Mouse (Mus musculus) heart, adult 2 months (tissue): ENCODE results near the gene Atxn7l1. TPM values are rescaled to one million over a fixed set of nuclear protein-coding genes. Genes with fewer than 3 reads are reported as not detected.

Experiments used
- DNase-seq, 2 experiments: peaks; one replicate each; pipeline ENCODE4 v3.0.0; 2021
- H3K27ac ChIP-seq: fragments of 200-600 bp; 2 replicates; pipeline ENCODE4 v1.8.1; 2022
- H3K27me3 ChIP-seq: fragments of 200-500 bp; 2 replicates; pipeline ENCODE4 v1.6.1; 2012; ENCODE audit warnings: mild to moderate bottlenecking, low read length, inconsistent platforms, mixed read lengths; ENCODE audit not compliant: control insufficient read depth, insufficient read depth
- H3K36me3 ChIP-seq: fragments of 200-500 bp; 2 replicates; pipeline ENCODE4 v1.6.1; 2012; ENCODE audit warnings: low read length, inconsistent platforms; ENCODE audit not compliant: control insufficient read depth, insufficient read depth
- H3K4me1 ChIP-seq: fragments of 200-500 bp; 2 replicates; pipeline ENCODE4 v1.6.1; 2011; ENCODE audit warnings: low read length; ENCODE audit not compliant: control insufficient read depth, insufficient read depth
- H3K4me3 ChIP-seq: fragments of 200-600 bp; 2 replicates; pipeline ENCODE4 v1.8.1; 2022
- H3K79me2 ChIP-seq: fragments of 200-500 bp; replicated peaks from 2 replicates; pipeline ENCODE4 v1.6.1; 2012; ENCODE audit warnings: mild to moderate bottlenecking, inconsistent platforms, low read length, moderate library complexity, mixed read lengths; ENCODE audit not compliant: control insufficient read depth, insufficient read depth
- H3K9ac ChIP-seq: fragments of 200-500 bp; 2 replicates; pipeline ENCODE4 v1.6.1; 2012; ENCODE audit warnings: low read depth, mild to moderate bottlenecking, control low read depth, inconsistent platforms, low read length, mixed read lengths
- CTCF ChIP-seq: fragments of 200-600 bp; IDR thresholded peaks from 2 replicates; pipeline ENCODE4 v1.8.1; 2022; ENCODE audit warnings: antibody characterized with exemption, mild to moderate bottlenecking, moderate library complexity
- EP300 ChIP-seq: fragments of 200-500 bp; IDR thresholded peaks from 2 replicates; pipeline ENCODE4 v1.6.1; 2011; ENCODE audit warnings: low read depth, low read length, control low read depth; ENCODE audit not compliant: insufficient read depth
- POLR2A ChIP-seq: fragments of 200-500 bp; IDR thresholded peaks from 2 replicates; pipeline ENCODE4 v1.6.1; 2011; ENCODE audit warnings: mild to moderate bottlenecking, low read depth, low read length, control low read depth; ENCODE audit not compliant: insufficient read depth
- WGBS: fragments of 180-500 bp; shearing (Covaris S2); methylation state at CpG from one replicate; pipeline ENCODE4 v1.1.7; 2018; 5-methylcytosine and 5-hydroxymethylcytosine counted together
- intact Hi-C: fragments of 180-260 bp; cut with DNase I; formaldehyde crosslinking; loops from one replicate; pipeline ENCODE4 v1.15.1; 2025
- polyA plus RNA-seq: library from polyadenylated mRNA; depleted of rRNA; stranded (reverse); fragments of >200 nt; gene quantifications from 2 replicates; pipeline ENCODE4 v1.2.3, GENCODE M21; 2012
- total RNA-seq, 2 experiments: library from RNA; stranded (reverse); gene quantifications; 2 replicates each; pipeline ENCODE4 v1.2.3; 2021

The Atxn7l1 gene
- total and polyA plus RNA-seq, 3 experiments: 18.8 to 21.6 (median 19.0) TPM

DNA sequence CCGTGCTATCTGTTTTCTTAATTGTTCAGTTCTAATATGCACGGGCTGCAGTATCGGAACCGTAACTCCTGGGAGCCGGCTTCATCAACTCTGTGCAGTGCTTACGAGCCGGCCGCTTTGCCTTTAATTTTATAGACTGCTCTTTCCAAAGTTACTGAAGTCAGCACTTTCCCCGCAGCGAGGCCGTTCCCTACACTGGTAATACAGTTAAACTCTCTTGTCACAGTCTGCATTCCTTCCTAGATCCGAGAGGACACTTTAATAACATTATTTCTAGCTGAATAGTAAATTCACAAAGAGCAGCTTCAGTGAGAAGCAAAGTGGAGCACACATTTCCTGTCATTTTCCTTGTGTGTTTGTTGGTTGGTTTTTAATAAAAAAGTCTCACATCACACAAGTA, 124.4 kb downstream of the Atxn7l1 start:
- intact Hi-C loops: no loop called here
- no peaks in the 10 kb centered on the region for H3K36me3 ChIP-seq
- no peaks in the 10 kb centered on the region for H3K27me3 ChIP-seq
- H3K9ac ChIP-seq: no peak overlapping the region
- H3K4me3 ChIP-seq: no peak overlapping the region
- TF ChIP-seq EP300: no peak
- TF ChIP-seq CTCF: no peak
- TF ChIP-seq POLR2A: no peak
- WGBS: 93% methylated on average over 12 of the region's 12 CpGs
- no peak overlapping the region for H3K27ac ChIP-seq
- no peaks in the 10 kb centered on the region for H3K79me2 ChIP-seq
- no peak for DNase-seq
- no peaks in the 10 kb centered on the region for H3K4me1 ChIP-seq

DNA sequence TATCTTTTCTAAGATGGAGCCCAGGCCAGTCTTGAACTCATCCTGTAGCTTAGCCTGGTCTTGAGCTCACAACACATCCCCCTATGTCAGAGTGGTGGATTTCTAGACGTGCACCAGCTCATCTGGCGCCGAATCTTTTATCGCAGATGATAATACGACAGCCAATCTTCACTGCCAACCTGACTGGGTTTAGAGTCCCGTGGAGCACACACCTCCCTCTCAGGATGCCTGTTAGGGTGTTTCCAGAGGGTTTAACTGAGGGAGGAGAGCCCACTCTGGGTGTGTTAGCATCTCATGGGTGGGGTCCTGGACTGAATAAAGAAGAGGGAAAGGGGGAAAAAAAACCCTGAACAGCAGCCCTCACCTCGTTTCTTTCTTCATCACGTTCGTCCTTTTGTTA, 124.9 kb downstream of the Atxn7l1 start:
- H3K79me2 ChIP-seq: no peaks in the 10 kb centered on the region
- H3K4me3 ChIP-seq: no peak overlapping the region
- H3K4me1 ChIP-seq: no peaks in the 10 kb centered on the region
- no peaks in the 10 kb centered on the region for H3K27me3 ChIP-seq
- 88% methylated on average over 9 of the region's 9 CpGs for WGBS
- no peak overlapping the region for H3K9ac ChIP-seq
- no peak overlapping the region for H3K27ac ChIP-seq
- no peak for DNase-seq
- no peak for TF ChIP-seq CTCF
- TF ChIP-seq POLR2A: no peak
- no peak for TF ChIP-seq EP300
- H3K36me3 ChIP-seq: no peaks in the 10 kb centered on the region
- intact Hi-C loops: no loop called here

DNA sequence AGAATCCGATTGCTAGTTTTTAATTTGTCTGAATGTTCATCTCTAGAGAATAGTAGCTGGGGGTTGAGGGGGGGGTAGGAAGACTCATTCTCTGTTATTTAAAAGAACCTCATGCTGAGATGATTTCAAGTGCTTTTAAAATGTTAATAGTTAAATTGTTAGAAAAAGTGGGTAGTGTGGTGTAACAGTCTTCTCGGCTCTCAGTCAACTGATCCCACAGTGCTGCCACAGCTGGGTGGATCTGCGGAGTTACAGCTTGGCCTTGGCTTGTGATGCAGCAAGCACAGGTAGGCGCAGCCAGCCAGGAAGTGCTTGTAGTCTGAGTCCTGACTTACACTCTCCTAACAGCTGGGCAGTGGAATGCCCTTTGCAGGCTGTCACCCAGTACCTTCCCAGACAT, 125.7 kb downstream of the Atxn7l1 start:
- Histone ChIP-seq H3K4me3 (no peak overlapping the region), H3K79me2 (no peaks in the 10 kb centered on the region), H3K27ac (no peak overlapping the region), H3K9ac (no peak overlapping the region), H3K4me1 (no peaks in the 10 kb centered on the region), H3K27me3 (no peaks in the 10 kb centered on the region), H3K36me3 (no peaks in the 10 kb centered on the region)
- intact Hi-C loops: no loop called here
- TF ChIP-seq CTCF (no peak), POLR2A (no peak), EP300 (no peak)
- DNase-seq: no peak
- 93% methylated on average over 4 of the region's 4 CpGs for WGBS

- Histone ChIP-seq H3K27ac (no peak overlapping the region), H3K27me3 (no peaks in the 10 kb centered on the region), H3K79me2 (no peaks in the 10 kb centered on the region), H3K36me3 (no peaks in the 10 kb centered on the region), H3K4me1 (no peaks in the 10 kb centered on the region), H3K9ac (no peak overlapping the region), H3K4me3 (no peak overlapping the region)
- 63% methylated on average over 9 of the region's 9 CpGs for WGBS
- intact Hi-C loops: no loop called here
- no peak for DNase-seq
- no peak for TF ChIP-seq EP300
These were observed 126.2 kb downstream of the Atxn7l1 start for GRCm38 (mm10) chr12:33273668-33274067.

DNA sequence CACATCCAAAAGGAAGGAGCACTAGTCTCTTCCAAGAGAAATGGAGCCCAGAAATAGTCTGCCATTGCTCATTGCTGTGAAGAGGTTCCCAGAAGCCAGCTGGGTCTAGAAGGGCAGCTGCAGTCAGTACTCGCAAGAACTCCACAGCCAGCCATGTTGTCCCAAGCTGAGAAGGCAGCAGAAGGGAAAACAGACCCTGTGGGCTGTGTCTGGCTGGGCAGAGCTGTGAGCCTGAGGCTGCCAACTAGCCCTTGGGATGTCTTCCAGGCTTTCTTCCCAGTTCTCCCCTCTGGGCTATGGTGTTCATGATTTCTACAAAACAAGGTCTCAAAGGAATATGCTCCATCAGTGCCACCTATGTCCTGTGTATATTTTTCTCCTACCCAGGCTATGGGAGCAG, 128.5 kb downstream of the Atxn7l1 start:
- no peak for TF ChIP-seq CTCF
- TF ChIP-seq EP300: no peak
- no peak for TF ChIP-seq POLR2A
- no peak overlapping the region for H3K4me3 ChIP-seq
- no peaks in the 10 kb centered on the region for H3K36me3 ChIP-seq
- no peak overlapping the region for H3K27ac ChIP-seq
- WGBS: 90% methylated on average over 1 of the region's 1 CpGs
- H3K9ac ChIP-seq: no peak overlapping the region
- H3K27me3 ChIP-seq: no peaks in the 10 kb centered on the region
- intact Hi-C loops: no loop called here
- no peak for DNase-seq
- no peaks in the 10 kb centered on the region for H3K4me1 ChIP-seq
- H3K79me2 ChIP-seq: no peaks in the 10 kb centered on the region

DNA sequence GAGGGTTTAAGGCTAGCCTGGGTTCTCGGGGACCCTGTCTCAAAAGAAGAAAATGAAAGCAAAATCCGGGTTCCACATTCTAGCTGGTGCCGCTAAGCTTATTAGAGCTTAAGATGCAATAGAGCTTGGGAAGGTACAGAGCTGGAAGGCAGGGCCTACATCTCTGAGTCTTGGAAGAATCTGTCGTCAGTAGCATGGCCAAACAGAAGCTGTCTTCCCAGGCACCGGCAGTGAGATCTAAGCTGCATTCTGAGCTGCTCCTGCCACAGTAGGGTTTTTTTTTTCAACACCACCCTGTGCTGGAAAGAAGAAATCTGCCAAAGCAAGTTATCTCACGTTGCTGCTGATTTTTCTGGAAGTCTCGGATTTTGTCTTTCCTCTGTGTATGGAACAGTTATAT, 129.9 kb downstream of the Atxn7l1 start:
- Histone ChIP-seq H3K4me1 (no peaks in the 10 kb centered on the region), H3K27me3 (no peaks in the 10 kb centered on the region), H3K79me2 (no peaks in the 10 kb centered on the region), H3K36me3 (no peaks in the 10 kb centered on the region), H3K9ac (no peak overlapping the region), H3K4me3 (no peak overlapping the region), H3K27ac (no peak overlapping the region)
- no peak for DNase-seq
- 80% methylated on average over 7 of the region's 7 CpGs for WGBS
- TF ChIP-seq POLR2A (no peak), EP300 (no peak), CTCF (no peak)
- intact Hi-C loops: no loop called here
